Mouse (Mus musculus) ZHBTc4 (cell line): ENCODE measurements at regions not wholly inside any gene's neighbourhood (a gene's known extent, or its start where the extent isn't known, plus 50 kb on each side); places are given as distances from the start of the nearest gene placed in this dataset.

Experiments used
- DNase-seq: peaks from one replicate; pipeline ENCODE4 v3.0.0-alpha.2; 2011; ENCODE audit warnings: low read depth, low spot score

GRCm38 (mm10) chr8:31314692-31315358, 2113.7 kb upstream of the 5930422O12Rik start:
- DNase-seq, result no peak

- DNase-seq, result no peak
These were observed 2113.2 kb upstream of the 5930422O12Rik start for GRCm38 (mm10) chr8:31315359-31315705.

- no peak for DNase-seq
These were observed 2094.8 kb upstream of the 5930422O12Rik start for GRCm38 (mm10) chr8:31333545-31334297.

- DNase-seq, result no peak
These were observed 2080.0 kb upstream of the 5930422O12Rik start for GRCm38 (mm10) chr8:31348504-31348903.

GRCm38 (mm10) chr8:31369636-31370035, 2058.9 kb upstream of the 5930422O12Rik start:
- DNase-seq, result no peak

GRCm38 (mm10) chr8:31370137-31371010, 2058.1 kb upstream of the 5930422O12Rik start:
- DNase-seq, result no peak

- DNase-seq, result peak; percentile 26
These were observed 2056.9 kb upstream of the 5930422O12Rik start for GRCm38 (mm10) chr8:31371656-31372055.

GRCm38 (mm10) chr8:31372397-31372796, 2056.1 kb upstream of the 5930422O12Rik start:
- DNase-seq, result peak; percentile 51

GRCm38 (mm10) chr8:31373140-31373787, 2055.2 kb upstream of the 5930422O12Rik start:
- no peak for DNase-seq

- no peak for DNase-seq
These were observed 2050.7 kb upstream of the 5930422O12Rik start for GRCm38 (mm10) chr8:31377698-31378334.

GRCm38 (mm10) chr8:31404811-31405210, 2023.7 kb upstream of the 5930422O12Rik start:
- DNase-seq, result no peak

- DNase-seq, result no peak
These were observed 2006.3 kb upstream of the 5930422O12Rik start for GRCm38 (mm10) chr8:31422241-31422640.

- no peak for DNase-seq
These were observed 2000.8 kb upstream of the 5930422O12Rik start for GRCm38 (mm10) chr8:31427706-31428105.

- no peak for DNase-seq
These were observed 1991.9 kb upstream of the 5930422O12Rik start for GRCm38 (mm10) chr8:31436445-31437191.

- DNase-seq, result no peak
These were observed 1983.7 kb upstream of the 5930422O12Rik start for GRCm38 (mm10) chr8:31444834-31445233.

GRCm38 (mm10) chr8:31447984-31448383, 1980.5 kb upstream of the 5930422O12Rik start:
- DNase-seq, result no peak

- no peak for DNase-seq
These were observed 1973.6 kb upstream of the 5930422O12Rik start for GRCm38 (mm10) chr8:31454736-31455391.

- DNase-seq, result no peak
These were observed 1968.2 kb upstream of the 5930422O12Rik start for GRCm38 (mm10) chr8:31460349-31460748.
